Mouse (Mus musculus): ENCODE measurements around the gene Mcoln3.

Gene Mcoln3

DNA sequence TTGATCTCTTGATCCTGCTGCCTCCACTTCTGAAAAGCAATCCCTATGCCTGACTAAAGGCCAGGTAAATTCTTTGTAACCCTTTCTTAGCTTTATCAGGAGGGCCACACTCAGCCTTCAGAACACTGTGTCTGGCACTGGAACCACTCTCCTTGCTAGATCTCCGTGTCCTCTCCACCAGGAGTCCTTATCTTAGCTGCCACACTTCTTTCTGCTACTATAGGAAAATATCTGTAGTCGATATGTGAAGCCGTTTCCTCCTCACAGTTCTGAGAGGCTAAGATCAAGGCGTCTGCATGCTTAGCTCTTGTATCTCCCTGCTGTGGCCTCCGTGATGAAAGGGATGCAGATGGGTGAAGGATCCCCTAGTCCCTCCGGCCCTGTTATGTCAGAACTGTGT lies 10.0 kb downstream of the Mcoln3 start:
- in situ Hi-C loops (cut with MboI, MseI): no loop called here

DNA sequence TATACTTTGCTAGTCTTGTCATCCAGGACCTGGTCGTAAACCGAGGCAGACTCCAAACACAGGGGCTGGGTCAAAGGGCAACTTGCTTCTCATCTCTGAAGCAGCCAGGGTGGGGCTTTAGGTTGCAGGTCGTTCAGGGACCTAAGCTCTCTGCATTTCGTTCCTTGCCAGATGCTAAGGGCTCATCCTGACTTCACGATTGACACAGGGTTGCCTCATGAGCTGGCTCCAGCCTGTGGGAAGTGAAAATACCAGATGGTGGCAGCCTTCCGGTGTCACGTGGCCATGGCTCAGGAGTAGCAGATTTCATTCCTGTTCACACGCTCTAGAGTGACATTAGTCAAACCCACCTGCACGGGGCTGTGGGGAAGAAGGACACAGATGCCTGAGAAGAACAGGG lies 17.6 kb downstream of the Mcoln3 start:
- in situ Hi-C loops (cut with MboI, MseI): loop anchor here in 1 of 2 experiments (5.0 kb wide), 1 partner anchor 68 kb away; no protein-coding TSS in a partner anchor

DNA sequence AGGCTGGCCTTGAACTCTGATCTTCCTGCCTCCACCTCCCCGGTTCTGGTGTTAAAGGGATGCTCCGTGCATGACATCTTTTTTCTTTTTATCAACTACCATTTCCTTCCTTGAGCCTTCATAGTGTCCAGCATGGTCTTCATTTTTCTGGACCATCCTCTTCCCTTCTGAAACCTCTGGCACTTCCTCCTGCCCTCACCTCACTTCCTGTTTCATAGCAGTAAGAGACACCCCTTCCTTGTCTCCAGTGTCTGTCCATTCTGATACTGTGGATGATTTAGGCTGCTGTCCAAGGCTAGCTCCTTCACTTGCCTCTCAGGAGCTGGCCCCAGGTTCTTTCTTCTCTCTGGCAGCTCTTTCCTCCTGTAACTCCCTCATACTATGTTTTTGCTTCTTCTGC lies 18.2 kb downstream of the Mcoln3 start:
- in situ Hi-C loops (cut with MboI, MseI): loop anchor here in 1 of 2 experiments (5.0 kb wide), 1 partner anchor 68 kb away; no protein-coding TSS in a partner anchor

DNA sequence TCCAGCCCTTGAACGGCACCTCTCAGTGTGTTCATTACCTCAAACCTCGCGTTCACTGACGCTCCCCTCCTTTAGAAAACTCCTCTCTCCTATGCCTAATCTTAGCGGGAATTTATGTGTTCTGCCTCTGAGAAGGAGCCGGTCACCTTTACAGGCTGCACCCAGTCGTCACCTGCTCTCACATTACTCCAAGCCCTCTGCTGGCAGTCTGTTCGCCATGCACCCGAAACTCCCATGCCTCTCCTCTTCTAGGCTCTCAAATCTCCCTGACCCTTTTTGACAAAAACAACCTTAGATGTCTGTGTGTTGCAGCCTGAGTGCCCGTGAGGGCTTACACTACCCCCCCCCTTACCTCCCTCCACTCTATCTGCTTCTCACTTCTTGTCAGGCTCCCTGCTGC lies 19.2 kb downstream of the Mcoln3 start:
- in situ Hi-C loops (cut with MboI, MseI): loop anchor here in 1 of 2 experiments (5.0 kb wide), 1 partner anchor 69 kb away; no protein-coding TSS in a partner anchor

DNA sequence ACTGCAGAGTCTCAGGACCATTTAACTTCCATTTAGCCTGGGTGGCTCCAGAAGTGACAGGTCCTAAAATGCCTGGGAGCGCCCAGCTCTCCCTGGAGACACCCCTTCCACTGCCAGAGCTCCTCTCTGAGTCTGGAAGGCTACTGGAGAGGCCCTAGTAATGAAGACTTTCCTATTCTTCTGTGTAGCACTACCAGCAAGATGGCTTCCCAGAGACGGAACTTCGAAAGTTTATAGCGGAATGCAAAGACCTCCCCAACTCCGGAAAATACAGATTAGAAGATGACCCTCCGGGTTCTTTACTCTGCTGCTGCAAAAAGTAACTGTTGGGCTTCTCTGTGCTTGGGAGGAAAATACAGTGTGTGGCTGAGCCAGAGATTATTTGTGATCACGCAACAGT lies 23.0 kb downstream of the Mcoln3 start:
- in situ Hi-C loops (cut with MboI, MseI): no loop called here

DNA sequence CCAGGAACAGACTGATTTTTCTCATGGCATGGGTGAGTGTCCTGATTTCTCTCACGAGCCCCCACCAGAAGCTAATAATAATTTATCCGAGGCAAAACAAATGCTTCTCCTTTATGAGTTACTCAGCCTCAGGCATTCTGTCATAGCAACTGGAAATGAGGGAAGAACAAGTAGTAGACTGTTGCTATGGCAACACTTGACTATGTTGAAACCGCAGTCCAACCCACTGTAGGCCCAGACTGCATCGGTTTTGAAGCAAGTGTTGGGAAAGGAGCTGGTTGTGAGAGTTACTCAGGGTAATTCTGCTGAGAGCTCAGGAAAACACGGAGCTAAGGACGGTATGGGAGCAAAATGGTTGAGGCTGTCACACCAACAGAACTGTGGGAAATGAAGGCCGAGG lies 25.3 kb downstream of the Mcoln3 start:
- in situ Hi-C loops (cut with MboI, MseI): no loop called here

DNA sequence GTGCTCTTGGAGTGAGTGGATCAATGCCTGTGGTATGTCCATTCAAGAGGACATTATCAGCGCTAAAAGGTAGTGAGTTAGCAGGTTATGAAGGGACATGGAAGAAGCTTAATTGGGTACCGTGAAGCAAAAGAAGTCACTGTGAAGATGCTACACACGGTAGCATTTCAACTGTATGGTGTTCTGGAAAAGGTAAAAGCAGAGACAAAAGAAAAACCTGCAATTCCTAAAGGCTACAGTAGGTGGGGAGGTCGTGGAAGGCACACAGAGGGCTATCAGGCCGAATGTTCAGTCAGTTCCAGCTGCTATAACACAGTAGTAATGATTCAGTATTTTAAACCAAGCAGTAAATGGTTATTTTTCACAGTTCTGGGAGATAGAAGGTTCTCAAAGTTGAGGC lies 28.3 kb downstream of the Mcoln3 start:
- in situ Hi-C loops (cut with MboI, MseI): no loop called here

DNA sequence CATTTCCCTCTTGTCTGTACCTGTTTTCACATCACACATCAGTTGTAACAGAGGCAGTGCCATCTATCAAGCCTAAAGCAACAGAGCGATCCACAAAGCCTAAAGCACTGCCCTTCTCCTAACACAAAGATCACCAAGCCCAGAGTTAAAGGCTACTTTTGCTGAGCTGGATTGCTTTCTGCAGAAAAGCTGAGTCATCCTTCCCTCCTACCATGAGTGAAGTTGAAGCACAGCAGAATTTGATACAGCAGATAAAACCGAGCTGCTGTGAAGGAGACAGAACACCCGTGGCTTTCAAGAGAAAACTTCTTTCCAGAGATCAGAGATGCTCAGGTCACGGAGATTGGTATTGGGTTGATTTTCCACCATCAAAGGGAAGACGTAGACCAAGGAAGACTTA lies 28.9 kb downstream of the Mcoln3 start:
- in situ Hi-C loops (cut with MboI, MseI): no loop called here

DNA sequence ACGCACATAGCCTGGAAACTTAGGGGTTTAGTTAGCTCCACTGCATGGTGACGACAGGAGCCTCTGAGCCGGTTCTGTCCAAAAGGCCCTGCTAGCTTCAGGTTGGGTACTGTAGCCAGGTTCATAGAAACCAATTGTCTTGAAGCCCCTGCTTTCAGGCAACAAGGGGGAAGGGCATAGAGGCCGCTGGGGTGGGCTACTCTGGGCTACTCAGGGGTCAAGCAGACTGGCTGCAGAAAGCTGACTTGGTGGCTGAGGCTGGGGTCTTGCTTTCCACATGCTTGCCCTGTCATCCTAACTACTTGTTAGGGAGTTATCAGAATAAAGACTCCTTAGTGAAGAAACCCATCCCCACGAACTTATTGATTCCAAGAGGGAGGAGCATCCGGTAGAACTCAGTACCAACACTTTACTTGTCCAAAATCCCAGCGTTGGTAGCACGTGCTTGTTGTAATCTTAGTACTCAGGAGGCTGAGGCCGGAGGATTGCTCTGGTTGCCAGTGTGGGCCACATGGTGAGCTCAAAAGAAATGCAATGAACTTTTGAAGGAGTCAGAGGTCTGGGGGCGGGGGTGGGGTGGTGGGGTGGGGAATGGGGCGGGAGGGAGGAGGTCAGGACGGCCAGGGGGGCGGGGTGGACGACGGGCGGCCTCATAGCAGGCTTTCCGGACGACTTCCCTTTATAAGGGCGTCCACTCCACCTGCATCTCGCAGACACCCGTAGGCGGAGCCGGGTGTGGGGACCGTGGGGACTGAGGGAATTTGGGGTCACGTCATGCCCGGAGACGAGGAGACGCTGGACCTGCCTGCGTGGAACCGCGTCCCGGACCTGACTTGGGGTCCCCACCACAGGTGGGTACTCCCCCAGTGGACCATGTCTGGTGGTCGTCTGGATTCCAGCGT lies 32.2 kb downstream of the Mcoln3 start, which contains the start of gene Mcoln2:
Gene Mcoln2, plus strand, starts transcription at position 678 of the 902 bp plus-strand sequence.
- in situ Hi-C loops (cut with MboI, MseI): no loop called here

DNA sequence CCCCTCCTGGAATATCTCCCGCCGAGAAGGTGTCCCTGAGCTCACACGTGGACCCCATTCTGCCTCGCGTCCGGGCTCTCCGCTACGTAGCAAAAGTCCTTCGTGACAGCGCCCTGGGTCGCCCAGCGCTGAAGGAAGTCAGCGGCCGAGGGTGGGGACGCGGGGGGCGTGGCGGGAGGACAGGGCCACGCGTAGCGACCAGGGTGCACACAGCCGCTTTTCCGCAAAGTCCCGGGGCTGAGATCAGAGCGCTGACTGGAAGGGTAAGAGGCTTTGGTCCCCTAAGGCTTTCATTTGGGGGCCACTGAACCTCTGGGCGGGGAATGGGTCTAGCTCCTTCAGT lies 32.8 kb downstream of the Mcoln3 start:
- in situ Hi-C loops (cut with MboI, MseI): no loop called here

DNA sequence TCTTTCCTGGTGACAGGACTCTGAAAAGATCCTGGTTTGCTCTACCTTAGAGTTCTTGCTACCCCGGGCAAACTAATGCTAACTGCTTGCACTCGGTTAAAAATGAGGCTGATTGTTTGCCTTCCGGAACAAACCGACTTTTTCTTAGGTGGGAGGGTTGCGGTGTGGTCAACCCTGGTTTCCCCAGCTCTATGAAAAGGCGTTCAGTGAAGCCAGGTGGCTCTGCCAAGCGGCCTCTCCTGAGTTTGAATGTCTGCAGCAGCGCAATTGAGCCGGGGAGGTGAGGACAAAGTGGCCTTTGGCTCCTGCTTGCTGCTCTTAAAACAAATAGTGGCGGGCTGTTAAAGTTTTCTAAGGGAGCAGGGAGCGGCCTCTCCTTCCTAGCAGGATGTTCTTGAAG lies 33.3 kb downstream of the Mcoln3 start:
- in situ Hi-C loops (cut with MboI, MseI): no loop called here

DNA sequence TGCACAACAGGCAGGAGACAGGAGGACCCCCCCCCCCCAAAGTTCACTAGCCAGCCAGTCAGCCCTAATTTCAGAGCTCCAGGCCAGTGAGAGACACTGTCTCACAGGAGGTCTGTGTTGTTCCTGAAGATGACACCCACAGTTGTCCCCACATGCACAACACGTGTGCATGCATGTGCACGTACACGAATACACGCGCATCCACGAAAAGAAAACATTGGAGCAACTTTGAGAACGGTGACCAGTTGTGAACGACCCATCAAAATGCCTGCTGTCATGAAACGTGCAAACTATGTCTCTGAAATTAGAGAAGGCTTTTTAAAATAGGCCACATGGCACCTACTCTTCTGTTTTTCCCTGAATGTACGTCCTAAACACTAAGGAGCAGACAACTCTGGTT lies 34.1 kb downstream of the Mcoln3 start:
- in situ Hi-C loops (cut with MboI, MseI): no loop called here

DNA sequence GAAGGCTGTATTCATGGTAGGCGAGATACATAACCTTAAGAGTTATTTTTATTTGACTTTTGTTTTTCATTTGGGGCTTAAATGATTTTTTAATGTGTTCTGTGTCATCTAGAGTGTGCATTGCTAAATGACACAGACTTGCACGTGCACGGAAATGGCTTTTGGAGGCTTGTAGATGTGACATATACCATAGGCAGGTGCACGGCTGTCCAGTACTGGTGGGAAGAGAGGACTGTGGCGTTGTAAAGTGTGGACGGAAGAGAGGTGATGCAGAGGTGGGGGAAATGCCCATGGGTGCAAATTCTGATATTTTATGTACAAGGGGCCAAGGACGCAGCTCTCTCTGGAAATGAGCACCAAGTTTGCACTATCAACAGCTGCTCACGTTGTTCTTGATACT lies 34.5 kb downstream of the Mcoln3 start:
- in situ Hi-C loops (cut with MboI, MseI): no loop called here

DNA sequence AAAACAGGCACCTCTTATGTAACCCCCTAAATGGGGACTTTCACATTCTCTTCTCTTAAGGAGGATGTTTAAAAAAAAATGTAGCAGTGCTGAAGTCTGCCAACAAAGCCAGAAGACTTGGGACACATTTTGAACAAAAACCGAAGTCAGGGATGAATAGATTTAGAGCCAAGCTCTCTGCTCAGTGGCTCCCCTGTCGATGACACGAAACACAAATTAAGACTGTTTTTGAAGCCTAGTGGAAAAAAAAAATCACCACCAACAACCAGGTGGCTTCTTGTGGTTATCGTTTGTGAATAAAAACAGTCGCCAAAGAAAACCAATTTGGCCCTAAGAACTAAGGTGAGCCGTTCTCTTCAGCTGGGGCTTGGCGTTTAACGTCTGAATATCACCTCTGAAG lies 35.1 kb downstream of the Mcoln3 start:
- in situ Hi-C loops (cut with MboI, MseI): no loop called here

DNA sequence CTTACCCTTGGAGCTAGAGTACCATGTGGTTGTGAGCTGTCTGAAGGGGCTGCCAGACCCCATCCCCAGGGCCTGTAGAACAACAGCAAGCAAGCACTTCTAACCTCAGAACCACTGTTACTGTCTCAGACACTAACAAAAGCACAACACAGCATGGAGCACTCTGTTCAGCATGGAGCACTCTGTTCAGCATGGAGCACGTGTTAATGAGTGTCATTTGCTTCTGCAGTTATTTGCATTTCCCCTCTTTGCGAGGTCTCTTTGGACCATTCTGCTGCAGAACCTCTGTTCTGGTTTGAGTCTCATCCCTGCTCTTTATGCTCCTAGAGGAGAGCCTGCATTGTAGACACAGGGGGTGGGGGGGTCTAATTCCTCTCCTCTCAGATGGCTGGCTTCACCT lies 35.7 kb downstream of the Mcoln3 start:
- in situ Hi-C loops (cut with MboI, MseI): no loop called here

DNA sequence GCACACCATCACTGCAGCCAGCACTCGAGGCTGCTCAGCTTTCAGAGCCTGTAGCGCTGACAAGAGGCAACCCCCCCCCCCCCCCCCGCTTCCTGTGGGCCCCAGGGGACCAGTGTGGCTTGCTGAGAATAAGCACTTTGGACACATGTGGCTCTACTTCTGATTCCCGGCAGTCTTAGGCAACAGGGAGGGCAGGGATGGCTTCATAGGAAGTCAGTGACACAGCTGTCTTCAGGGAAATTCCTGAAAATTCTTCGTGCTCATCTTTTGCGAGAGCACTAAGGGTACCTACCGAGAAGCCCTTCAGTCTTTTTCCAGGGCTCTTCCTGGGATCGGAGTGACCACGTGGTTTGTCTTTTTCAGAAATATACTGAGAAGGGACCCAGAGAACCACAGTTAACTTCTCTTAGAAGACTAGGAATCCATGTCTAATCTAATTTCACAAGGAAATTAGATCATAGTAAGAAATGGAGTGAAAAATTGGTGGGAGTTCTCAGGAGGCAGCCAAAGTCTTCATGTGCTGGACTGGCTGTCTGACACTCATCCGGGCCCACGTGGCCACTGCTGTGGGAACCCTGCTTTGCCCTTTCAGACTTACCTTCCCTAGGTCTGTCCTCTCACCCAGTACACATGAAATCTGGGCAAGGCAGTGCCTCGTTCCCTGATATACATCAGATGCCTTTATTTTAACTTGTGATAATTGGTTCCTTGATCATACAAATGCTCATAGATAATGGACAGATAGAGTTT lies 36.8 kb downstream of the Mcoln3 start:
- in situ Hi-C loops (cut with MboI, MseI): no loop called here

DNA sequence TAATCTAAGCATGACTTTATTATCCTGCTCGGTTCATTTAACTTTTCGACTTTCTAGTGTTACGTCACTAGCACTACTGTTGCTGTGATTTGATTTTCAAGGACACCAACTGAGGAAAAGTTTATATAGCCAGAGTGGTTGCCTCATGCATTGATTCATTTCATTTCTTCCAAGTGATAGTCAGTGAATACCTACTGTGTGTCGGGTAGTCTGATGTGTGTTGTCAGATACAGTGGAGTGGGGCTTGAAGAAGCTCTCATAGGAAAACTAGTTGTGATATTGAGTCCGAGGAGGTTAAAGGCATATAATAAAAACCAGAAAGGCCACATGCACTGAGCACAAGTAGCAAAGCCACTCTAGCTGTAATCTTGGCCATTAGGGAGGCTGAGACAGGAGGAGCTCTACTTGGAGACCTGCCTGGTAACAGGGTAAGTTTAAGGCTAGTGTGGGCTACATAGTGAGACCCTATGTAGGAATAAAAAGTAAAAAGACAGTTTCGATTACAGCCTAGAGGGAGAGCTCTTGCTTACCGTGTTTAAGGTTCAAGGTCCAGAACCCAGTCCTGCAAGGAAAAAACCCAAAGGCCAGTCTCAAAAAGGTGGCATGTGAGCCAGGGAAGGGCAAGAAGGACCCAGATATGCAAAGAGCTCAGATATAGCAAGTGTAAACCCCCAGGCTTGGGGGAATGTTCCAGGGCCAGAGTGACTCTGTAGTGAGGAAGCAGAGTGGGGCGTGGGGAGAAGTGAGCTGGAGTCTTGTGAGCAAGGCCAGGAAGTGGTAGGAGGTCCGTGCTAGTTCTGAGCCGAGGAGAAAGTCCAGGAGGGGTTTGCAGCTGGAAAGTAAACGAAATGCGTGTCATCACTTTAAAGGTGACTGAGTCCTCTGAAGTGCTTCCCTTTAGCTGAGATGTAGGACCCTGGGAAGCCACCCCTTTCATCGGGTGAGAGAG lies 38.7 kb downstream of the Mcoln3 start:
- in situ Hi-C loops (cut with MboI, MseI): no loop called here

DNA sequence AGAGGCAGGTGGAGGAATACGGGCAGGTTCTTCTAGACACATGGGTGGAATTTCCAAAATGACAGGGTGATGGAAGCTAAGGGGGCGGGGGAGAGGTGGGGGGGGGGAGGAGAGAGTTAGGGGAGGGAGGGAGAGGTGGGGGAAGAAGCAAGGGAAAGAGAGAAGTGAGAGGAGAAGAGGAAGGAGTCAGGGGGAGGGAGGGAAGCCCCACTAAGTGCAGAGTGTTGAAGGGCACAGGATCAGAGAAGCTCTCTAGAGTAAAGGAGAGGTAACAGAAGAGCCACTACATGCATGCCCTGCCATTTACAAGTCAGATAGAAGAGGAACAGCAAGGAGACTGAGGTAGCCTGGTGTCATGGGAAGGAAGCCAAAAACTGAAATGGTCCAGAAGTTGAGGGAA lies 39.6 kb downstream of the Mcoln3 start:
- in situ Hi-C loops (cut with MboI, MseI): no loop called here

DNA sequence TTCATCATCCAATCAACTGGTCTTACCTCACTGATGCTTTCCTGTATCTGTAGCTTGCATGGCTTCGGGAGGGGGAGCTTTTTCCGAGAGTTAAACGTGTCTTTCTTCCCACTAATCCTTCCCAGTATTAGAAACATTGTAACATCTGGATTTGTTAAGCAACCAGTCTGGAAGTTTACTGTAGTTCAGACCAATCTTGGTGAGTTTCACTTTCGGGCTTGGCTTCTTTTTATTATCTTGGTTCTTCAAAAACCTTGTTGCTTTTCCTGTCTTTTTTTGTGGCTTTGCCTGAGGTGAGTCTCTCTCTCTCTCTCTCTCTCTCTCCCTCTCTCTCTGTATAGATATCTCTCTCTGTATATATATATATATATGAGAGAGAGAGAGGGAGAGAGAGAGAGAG lies 40.8 kb downstream of the Mcoln3 start:
- in situ Hi-C loops (cut with MboI, MseI): no loop called here

DNA sequence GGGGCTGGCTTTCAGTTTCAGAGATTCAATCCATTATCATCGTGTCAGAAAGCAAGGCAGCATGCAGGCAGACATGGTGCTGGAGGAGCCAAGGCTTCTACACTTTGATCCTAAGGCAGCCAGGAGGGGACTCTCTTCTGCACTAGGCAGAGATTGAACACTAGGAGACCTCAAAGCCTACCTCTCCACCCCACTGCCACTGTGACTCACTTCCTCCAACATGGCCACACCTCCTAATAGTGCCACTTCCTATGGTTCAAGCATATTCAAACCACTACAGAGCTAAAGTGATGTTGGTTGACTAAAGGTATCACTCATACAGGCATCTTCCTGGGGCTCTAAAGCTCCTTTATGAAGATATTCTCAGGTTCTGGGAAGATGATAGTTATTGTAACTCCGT lies 42.1 kb downstream of the Mcoln3 start:
- in situ Hi-C loops (cut with MboI, MseI): no loop called here

DNA sequence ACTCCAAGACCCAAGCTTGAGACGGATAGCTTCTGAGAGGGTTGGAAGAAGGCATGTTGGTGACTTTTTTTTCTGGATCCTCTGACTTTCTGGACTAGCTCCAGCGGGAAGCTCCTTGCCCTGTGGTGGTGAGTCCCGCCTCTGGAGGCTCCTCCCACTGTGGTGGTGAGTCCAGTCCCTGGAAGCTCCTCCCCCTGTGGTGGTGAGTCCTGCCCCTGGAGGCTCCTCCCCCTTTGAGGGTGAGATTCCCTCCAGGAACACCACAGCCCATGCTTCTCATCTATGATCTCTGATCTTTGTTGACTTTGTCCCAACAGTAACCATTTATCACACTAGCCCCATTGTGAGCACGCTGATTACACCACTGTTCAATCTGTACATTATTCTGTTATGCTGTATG lies 44.9 kb downstream of the Mcoln3 start:
- in situ Hi-C loops (cut with MboI, MseI): no loop called here

DNA sequence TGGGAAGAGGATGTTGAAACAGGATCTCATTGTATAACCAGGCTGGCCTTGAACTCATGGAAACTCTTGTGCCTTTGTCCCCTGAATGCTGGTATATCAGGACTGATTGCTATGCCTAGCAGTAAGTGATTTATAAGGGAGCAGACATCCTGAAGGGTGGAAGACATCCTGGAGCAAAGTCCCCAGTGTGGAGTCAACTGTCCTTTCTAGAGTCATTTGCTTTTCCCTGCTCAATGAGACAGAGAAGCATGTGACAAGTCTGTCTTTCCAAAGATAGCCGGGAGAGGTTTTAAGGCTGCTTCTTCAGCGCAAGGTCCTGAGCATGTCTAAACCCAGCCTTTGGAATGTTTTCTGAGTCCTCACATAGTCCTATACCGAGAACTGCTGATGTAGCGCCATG lies 52.1 kb downstream of the Mcoln3 start:
- in situ Hi-C loops (cut with MboI, MseI): no loop called here

Data from T-helper 17 cell (primary cell).